ENCODE assay signal across 16 mouse cellular contexts in the genomic region with DNA sequence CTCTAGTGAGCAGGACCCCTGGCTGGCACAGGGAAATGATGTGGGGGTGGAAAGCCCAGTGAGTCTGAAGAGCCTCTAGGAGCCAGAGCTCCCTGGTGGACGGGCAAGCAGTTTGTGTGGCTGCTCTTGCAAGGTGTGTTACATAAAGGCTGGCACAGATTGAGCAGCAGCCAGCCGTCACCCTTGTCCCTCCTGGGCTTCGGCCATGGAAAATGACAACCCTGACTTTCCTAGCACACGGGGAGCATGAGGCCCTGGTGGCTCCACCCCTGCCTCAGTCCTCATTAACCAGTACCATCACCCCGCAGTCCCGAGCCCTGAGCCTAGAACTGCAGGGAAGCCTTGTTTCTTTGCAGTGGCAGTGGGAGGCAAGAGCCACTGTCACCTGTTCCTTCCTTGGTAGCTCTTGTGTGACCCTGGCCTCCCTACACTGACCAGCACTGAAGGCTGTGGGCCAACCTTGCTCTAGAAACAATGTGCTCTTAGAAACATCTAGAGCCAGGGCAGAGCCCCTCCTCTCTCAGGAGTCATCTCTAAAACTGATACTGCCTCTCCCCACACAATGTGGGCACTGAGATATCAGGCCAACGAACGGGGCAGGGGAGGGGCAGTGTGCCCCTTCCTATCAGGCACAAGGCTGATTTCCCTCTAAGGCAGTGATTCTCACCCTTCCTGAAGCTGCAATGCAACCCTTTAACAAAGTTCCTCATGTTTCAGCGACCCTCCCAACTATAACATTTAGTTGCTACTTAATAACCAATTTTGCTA. TPM values are rescaled to one million over a fixed set of nuclear protein-coding genes. Genes with fewer than 3 reads are reported as not detected.
DNase-seq lines count a peak whose midpoint lies in the region; ATAC-seq lines count a peak whose summit lies in the region.
"Had no signal": no experiment of that assay in that cellular context is flagged by ENCODE, and none has a peak within 500 bp of the region (broad histone marks: within the 10 kb centered on the region; RNA-seq: fewer than 3 reads in every experiment).

No protein-coding gene starts in this region.

- DNase-seq in heart, adult 11 months = peak; percentile 93
- DNase-seq in heart, postnatal 25 days (ENCODE audit: low spot score) = no peak
- peak; percentile 55 for DNase-seq in adipocyte (ENCODE audit: low spot score)
- no peak for DNase-seq in heart, adult 9 months (ENCODE audit: low spot score in 2 of 2)
- DNase-seq in left cerebral cortex, adult 18-20 months (ENCODE audit: low spot score in 2 of 2) = no peak
- DNase-seq: right cerebral cortex, postnatal 25 days; thymus, adult 2 months had no signal

- peak overlapping the region; percentile 85 for H3K27ac ChIP-seq in brown adipose tissue, adult 24 weeks (replicated peaks; ENCODE audit: low read depth, low read length)
- H3K27ac ChIP-seq: lung, embryonic 15.5 days had no signal

- peaks cover 10% of the 10 kb centered on the region; the same call in 1 of the 2 replicates for H3K4me1 ChIP-seq in brown adipose tissue, adult 24 weeks (ENCODE audit: control insufficient read depth, insufficient read depth, insufficient read length, low read length)

- peak; percentile 49 for ATAC-seq in megakaryocyte progenitor cell, adult 5-6 weeks (replicated peaks; ENCODE audit: poor library complexity)
- ATAC-seq: hindbrain, embryonic 16.5 days had no signal

- intact Hi-C loops in heart, postnatal 25 days (cut with DNase I) = no loop called here

- no peak overlapping the region for H3K4me3 ChIP-seq in brown adipose tissue, adult 24 weeks (ENCODE audit: insufficient read depth, low read depth, low read length)

RNA-seq across cellular contexts. Expression of gene Osbpl5, which starts 1.2 kb away (rescaled TPM):
- total RNA-seq in heart, postnatal 25 days (2021) = 10 to 100 TPM; 16.0 to 21.5 TPM
- polyA plus RNA-seq in brown adipose tissue, adult 24 weeks (2012; ENCODE audit: insufficient read depth, insufficient read length, missing spikeins) = 7.8 and 12.1 TPM in 2 replicates
- total RNA-seq in megakaryocyte progenitor cell, adult 5-6 weeks (2015) = 2.7 and 3.4 TPM in 2 replicates
- total RNA-seq in megakaryocyte progenitor cell, adult 5-6 weeks (2017) = 4.4 and 8.6 TPM in 2 replicates
- total RNA-seq in left cerebral cortex, adult 18-20 months (2021) = 10 to 100 TPM; 34.1 to 36.6 TPM

RNA-seq across cellular contexts. Expression of gene Mrgprg, which starts 11.3 kb away (rescaled TPM):
- total RNA-seq in heart, postnatal 25 days (2021) = not detected
- polyA plus RNA-seq in brown adipose tissue, adult 24 weeks (2012; ENCODE audit: insufficient read depth, insufficient read length, missing spikeins) = not detected in 2 replicates
- not detected in 2 replicates for total RNA-seq in megakaryocyte progenitor cell, adult 5-6 weeks (2015)
- total RNA-seq in megakaryocyte progenitor cell, adult 5-6 weeks (2017) = not detected in 2 replicates
- total RNA-seq in left cerebral cortex, adult 18-20 months (2021) = not detected
- total RNA-seq: CH12.LX; left cerebral cortex, postnatal 25 days had no signal
- polyA plus RNA-seq: cerebellum, adult 2 months; heart, postnatal 0 days; hindbrain, embryonic 16.5 days; lung, embryonic 15.5 days; myocyte had no signal

RNA-seq across cellular contexts. Expression of gene Mrgpre, which starts 28.8 kb away (rescaled TPM):
- 1 to 10 TPM; 1.0 to 1.3 TPM for total RNA-seq in heart, postnatal 25 days (2021)
- polyA plus RNA-seq in brown adipose tissue, adult 24 weeks (2012; ENCODE audit: insufficient read depth, insufficient read length, missing spikeins) = 0.28 and 0.50 TPM in 2 replicates
- total RNA-seq in megakaryocyte progenitor cell, adult 5-6 weeks (2015) = 1.3 and 2.9 TPM in 2 replicates
- total RNA-seq in megakaryocyte progenitor cell, adult 5-6 weeks (2017) = 0.17 and 0.95 TPM in 2 replicates
- total RNA-seq in left cerebral cortex, adult 18-20 months (2021) = 1 to 10 TPM; 6.4 to 7.2 TPM

Comparison
In these comparisons a context has a peak if more than half of its experiments do, and no peak if none do; other contexts are left out.
1. DNase-seq: peak in heart, adult 11 months (single experiment) and adipocyte (single experiment); none in heart, postnatal 25 days (single experiment), heart, adult 9 months (0 of 2) and left cerebral cortex, adult 18-20 months (0 of 2).